Mouse (Mus musculus): Measurements from ENCODE around the gene Ly6g5c.

DNA sequence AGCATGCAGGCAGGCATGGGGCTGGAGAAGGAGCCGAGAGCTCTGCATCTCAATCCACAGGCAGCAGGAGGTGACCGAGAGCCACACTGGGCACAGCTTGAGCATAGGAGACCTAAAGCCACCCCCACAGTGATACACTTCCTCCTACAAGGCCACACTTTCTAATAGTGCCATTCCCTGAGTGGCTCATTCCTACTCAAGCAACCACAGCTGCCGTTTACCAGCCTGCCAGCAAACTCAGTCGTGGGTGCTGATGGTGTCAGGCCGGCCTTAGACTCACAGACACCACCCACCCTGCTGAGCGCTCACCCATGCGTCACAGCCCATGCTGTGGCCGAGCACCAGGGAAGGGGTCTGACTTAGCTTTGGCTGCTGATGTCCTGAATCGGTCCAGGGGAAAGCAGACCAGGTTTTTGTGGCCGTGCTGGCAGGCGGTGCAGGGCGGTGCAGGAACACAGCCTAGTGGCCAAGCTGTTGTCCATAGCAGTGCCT, 10.9 kb upstream of the Ly6g5c start:
- TF ChIP-seq POLR2A (IDR thresholded peaks at IDR 0.05; ENCODE audit: low read depth, low read length): no peak
- TF ChIP-seq CTCF (conservative IDR thresholded peaks at IDR 0.05; ENCODE audit: insufficient read depth, insufficient read length, low read depth, low read length): no peak

Measured in kidney, adult 2 months (tissue).